Mouse (Mus musculus): Measurements from ENCODE around the gene Dscaml1. TPM values are rescaled to one million over a fixed set of nuclear protein-coding genes. Genes with fewer than 3 reads are reported as not detected.

Dscaml1 gene
- total RNA-seq, 1 experiment = 1.3 TPM

GRCm38 (mm10) chr9:45660191-45660590, 233.8 kb downstream of the Dscaml1 start:
- TF ChIP-seq ZC3H11A (IDR thresholded peaks at IDR 0.05; ENCODE audit: borderline replicate concordance, low read depth, low read length) (no peak), MAFK (IDR thresholded peaks at IDR 0.05; ENCODE audit: insufficient read depth, low read depth, low read length) (no peak), CHD2 (IDR thresholded peaks at IDR 0.05; ENCODE audit: low read depth, low read length) (no peak), ZNF384 (IDR thresholded peaks at IDR 0.05; ENCODE audit: low read depth, low read length) (no peak), HCFC1 (IDR thresholded peaks at IDR 0.05; ENCODE audit: borderline replicate concordance, insufficient read depth, low read length) (no peak)
- in situ Hi-C loops (cut with MboI; ENCODE audit: low sequenced_read_pairs in 2 of 2, unreplicated experiment in 2 of 2) = no loop called here
- no peak overlapping the region for H3K9ac ChIP-seq (ENCODE audit: insufficient read depth, low read depth, low read length, poor library complexity, severe bottlenecking)
- H3K4me3 ChIP-seq (ENCODE audit: insufficient read depth in 1 of 2, low read depth in 1 of 2, low read length in 2 of 2, poor library complexity in 1 of 2, severe bottlenecking in 1 of 2) = no peak overlapping the region
- no peak overlapping the region for H3K27ac ChIP-seq (ENCODE audit: insufficient read depth, low read depth, low read length, poor library complexity, severe bottlenecking)
- H3K36me3 ChIP-seq (ENCODE audit: control insufficient read depth, insufficient read depth, low read length, poor library complexity, severe bottlenecking) = no peaks in the 10 kb centered on the region
- peaks cover 0 to 4% of the 10 kb centered on the region in 2 experiments; a peak in 1 of 4 replicates for H3K4me1 ChIP-seq (ENCODE audit: control insufficient read depth in 2 of 2, insufficient read depth in 2 of 2, low read length in 2 of 2, poor library complexity in 1 of 2)
- DNase-seq (ENCODE audit: low read depth, low spot score) = no peak
- no peaks in the 10 kb centered on the region for H3K9me3 ChIP-seq (ENCODE audit: control insufficient read depth, insufficient read depth, low read depth, low read length)

- DNase-seq (ENCODE audit: low read depth, low spot score) = no peak
- no peak overlapping the region for H3K4me3 ChIP-seq (ENCODE audit: insufficient read depth in 1 of 2, low read depth in 1 of 2, low read length in 2 of 2, poor library complexity in 1 of 2, severe bottlenecking in 1 of 2)
- no peaks in the 10 kb centered on the region for H3K36me3 ChIP-seq (ENCODE audit: control insufficient read depth, insufficient read depth, low read length, poor library complexity, severe bottlenecking)
- H3K4me1 ChIP-seq (ENCODE audit: control insufficient read depth in 2 of 2, insufficient read depth in 2 of 2, low read length in 2 of 2, poor library complexity in 1 of 2) = no peaks in the 10 kb centered on the region; a peak in 1 of 4 replicates
- H3K27ac ChIP-seq (ENCODE audit: insufficient read depth, low read depth, low read length, poor library complexity, severe bottlenecking) = no peak overlapping the region
- H3K9me3 ChIP-seq (ENCODE audit: control insufficient read depth, insufficient read depth, low read depth, low read length) = no peaks in the 10 kb centered on the region
- TF ChIP-seq HCFC1 (IDR thresholded peaks at IDR 0.05; ENCODE audit: borderline replicate concordance, insufficient read depth, low read length) (no peak), CHD2 (IDR thresholded peaks at IDR 0.05; ENCODE audit: low read depth, low read length) (no peak), ZC3H11A (IDR thresholded peaks at IDR 0.05; ENCODE audit: borderline replicate concordance, low read depth, low read length) (no peak), MAFK (IDR thresholded peaks at IDR 0.05; ENCODE audit: insufficient read depth, low read depth, low read length) (no peak), ZNF384 (IDR thresholded peaks at IDR 0.05; ENCODE audit: low read depth, low read length) (no peak)
- H3K9ac ChIP-seq (ENCODE audit: insufficient read depth, low read depth, low read length, poor library complexity, severe bottlenecking) = no peak overlapping the region
- in situ Hi-C loops (cut with MboI; ENCODE audit: low sequenced_read_pairs in 2 of 2, unreplicated experiment in 2 of 2) = no loop called here
Measured at GRCm38 (mm10) chr9:45662471-45662870, 236.0 kb downstream of the Dscaml1 start.

GRCm38 (mm10) chr9:45663386-45664315, 237.2 kb downstream of the Dscaml1 start:
- no peak overlapping the region for H3K27ac ChIP-seq (ENCODE audit: insufficient read depth, low read depth, low read length, poor library complexity, severe bottlenecking)
- TF ChIP-seq ZC3H11A (IDR thresholded peaks at IDR 0.05; ENCODE audit: borderline replicate concordance, low read depth, low read length) = no peak
- no peaks in the 10 kb centered on the region for H3K36me3 ChIP-seq (ENCODE audit: control insufficient read depth, insufficient read depth, low read length, poor library complexity, severe bottlenecking)
- DNase-seq (ENCODE audit: low read depth, low spot score) = no peak
- H3K9me3 ChIP-seq (ENCODE audit: control insufficient read depth, insufficient read depth, low read depth, low read length) = no peaks in the 10 kb centered on the region
- no peaks in the 10 kb centered on the region for H3K4me1 ChIP-seq (ENCODE audit: control insufficient read depth in 2 of 2, insufficient read depth in 2 of 2, low read length in 2 of 2, poor library complexity in 1 of 2)
- no peak overlapping the region for H3K4me3 ChIP-seq (ENCODE audit: insufficient read depth in 1 of 2, low read depth in 1 of 2, low read length in 2 of 2, poor library complexity in 1 of 2, severe bottlenecking in 1 of 2)
- no peak overlapping the region for H3K9ac ChIP-seq (ENCODE audit: insufficient read depth, low read depth, low read length, poor library complexity, severe bottlenecking)
- in situ Hi-C loops (cut with MboI; ENCODE audit: low sequenced_read_pairs in 2 of 2, unreplicated experiment in 2 of 2) = no loop called here

GRCm38 (mm10) chr9:45664326-45664725, 237.9 kb downstream of the Dscaml1 start:
- Histone ChIP-seq H3K27ac (ENCODE audit: insufficient read depth, low read depth, low read length, poor library complexity, severe bottlenecking) (no peak overlapping the region), H3K4me3 (ENCODE audit: insufficient read depth in 1 of 2, low read depth in 1 of 2, low read length in 2 of 2, poor library complexity in 1 of 2, severe bottlenecking in 1 of 2) (no peak overlapping the region), H3K4me1 (ENCODE audit: control insufficient read depth in 2 of 2, insufficient read depth in 2 of 2, low read length in 2 of 2, poor library complexity in 1 of 2) (no peaks in the 10 kb centered on the region), H3K9me3 (ENCODE audit: control insufficient read depth, insufficient read depth, low read depth, low read length) (no peaks in the 10 kb centered on the region), H3K9ac (ENCODE audit: insufficient read depth, low read depth, low read length, poor library complexity, severe bottlenecking) (no peak overlapping the region), H3K36me3 (ENCODE audit: control insufficient read depth, insufficient read depth, low read length, poor library complexity, severe bottlenecking) (no peaks in the 10 kb centered on the region)
- TF ChIP-seq MAFK (IDR thresholded peaks at IDR 0.05; ENCODE audit: insufficient read depth, low read depth, low read length) (no peak), ZNF384 (IDR thresholded peaks at IDR 0.05; ENCODE audit: low read depth, low read length) (no peak), ZC3H11A (IDR thresholded peaks at IDR 0.05; ENCODE audit: borderline replicate concordance, low read depth, low read length) (no peak), HCFC1 (IDR thresholded peaks at IDR 0.05; ENCODE audit: borderline replicate concordance, insufficient read depth, low read length) (no peak), CHD2 (IDR thresholded peaks at IDR 0.05; ENCODE audit: low read depth, low read length) (no peak)
- in situ Hi-C loops (cut with MboI; ENCODE audit: low sequenced_read_pairs in 2 of 2, unreplicated experiment in 2 of 2) = no loop called here
- no peak for DNase-seq (ENCODE audit: low read depth, low spot score)

Measured in ES-E14 (cell line).